Mouse (Mus musculus): ENCODE data around the gene Sh3kbp1. TPM values are rescaled to one million over a fixed set of nuclear protein-coding genes. Genes with fewer than 3 reads are reported as not detected.

Sh3kbp1 gene
- polyA plus RNA-seq, 1 experiment from 2014 or later: 49.6 TPM

Other genes starting within 250 kb of the Sh3kbp1 start
- 55.0 and 57.6 TPM in 2 replicates for gene Map7d2, start 212.7 kb upstream of the Sh3kbp1 start, polyA plus RNA-seq (2015; fragmentation: Nextera tagmentation; extraction: Ambion mirVana)
- 20.8 TPM in 2 replicates for gene Bclaf3, start 100.6 kb upstream of the Sh3kbp1 start, polyA plus RNA-seq (2015; fragmentation: Nextera tagmentation; extraction: Ambion mirVana)

Data from hindbrain, embryonic 16.5 days (tissue).